Mouse (Mus musculus): ENCODE data around the gene Fam89a.

DNA sequence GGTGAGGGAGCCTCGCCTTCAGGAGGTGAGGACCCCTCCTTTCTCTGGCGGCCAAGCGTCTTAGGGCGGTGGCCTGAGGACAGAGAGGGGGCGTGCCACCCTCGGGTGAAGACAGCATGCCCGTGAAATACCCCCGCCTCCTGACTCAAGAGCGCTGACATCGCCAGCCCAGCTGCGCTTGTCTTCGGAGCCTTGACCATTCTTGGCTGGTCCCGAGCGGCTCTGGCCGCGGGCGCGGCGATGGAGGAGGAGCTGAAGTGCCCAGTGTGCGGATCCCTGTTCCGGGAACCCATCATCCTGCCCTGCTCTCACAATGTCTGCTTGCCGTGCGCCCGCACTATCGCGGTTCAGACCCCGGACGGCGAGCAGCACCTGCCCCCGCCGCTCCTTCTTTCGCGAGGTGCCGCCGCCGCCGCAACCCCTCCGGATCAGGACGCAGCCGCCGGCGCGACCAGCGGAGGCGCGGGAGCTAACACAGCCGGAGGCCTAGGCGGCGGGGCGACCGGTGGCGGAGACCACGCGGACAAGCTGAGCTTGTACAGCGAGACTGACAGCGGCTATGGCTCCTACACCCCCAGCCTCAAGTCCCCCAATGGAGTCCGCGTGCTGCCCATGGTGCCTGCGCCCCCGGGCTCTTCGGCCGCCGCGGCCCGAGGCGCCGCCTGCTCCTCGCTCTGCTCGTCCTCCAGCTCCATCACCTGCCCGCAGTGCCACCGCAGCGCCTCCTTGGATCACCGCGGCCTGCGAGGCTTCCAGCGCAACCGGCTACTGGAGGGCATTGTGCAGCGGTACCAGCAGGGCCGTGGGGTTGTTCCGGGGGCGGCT lies 42.2 kb upstream of the Fam89a start:
- TF ChIP-seq CTCF (IDR thresholded peaks at IDR 0.05; ENCODE audit: low read depth) (no peak), EP300 (optimal IDR thresholded peaks at IDR 0.05) (no peak)
